Mouse (Mus musculus) testis, adult 2 months (tissue): ENCODE measurements around the gene Slc37a3. TPM values are rescaled to one million over a fixed set of nuclear protein-coding genes. Genes with fewer than 3 reads are reported as not detected.
"Not testable (repeated sequence)": the region's sequence is repeated elsewhere in the genome, so short reads cannot be mapped to it uniquely, and the experiment has no call there.

Source experiments
- H3K27ac ChIP-seq: fragments of 200-500 bp; 2 replicates; pipeline ENCODE4 v1.5.1; 2012; ENCODE audit warnings: low read depth, low read length; ENCODE audit not compliant: control insufficient read depth, insufficient read depth
- H3K27me3 ChIP-seq: fragments of 200-500 bp; 2 replicates; pipeline ENCODE4 v1.6.1; 2012; ENCODE audit warnings: mild to moderate bottlenecking, low read length, moderate library complexity; ENCODE audit not compliant: control insufficient read depth, insufficient read depth
- H3K36me3 ChIP-seq: fragments of 200-500 bp; 2 replicates; pipeline ENCODE4 v1.6.1; 2012; ENCODE audit warnings: mild to moderate bottlenecking, low read length; ENCODE audit not compliant: control insufficient read depth, insufficient read depth
- H3K4me1 ChIP-seq: fragments of 200-500 bp; 2 replicates; pipeline ENCODE4 v1.6.1; 2012; ENCODE audit warnings: low read length; ENCODE audit not compliant: control insufficient read depth, insufficient read depth
- H3K4me3 ChIP-seq: fragments of 200-500 bp; 2 replicates; pipeline ENCODE4 v1.5.1; 2012; ENCODE audit warnings: low read depth, mild to moderate bottlenecking, low read length, moderate library complexity, mixed read lengths; ENCODE audit not compliant: control insufficient read depth
- CTCF ChIP-seq: fragments of 200-500 bp; IDR thresholded peaks from 2 replicates; pipeline ENCODE4 v1.5.1; 2012; ENCODE audit warnings: low read depth, mild to moderate bottlenecking, inconsistent platforms, low read length, moderate library complexity; ENCODE audit not compliant: control insufficient read depth, insufficient read depth, insufficient replicate concordance
- POLR2A ChIP-seq: fragments of 200-500 bp; IDR thresholded peaks from 2 replicates; pipeline ENCODE4 v1.6.1; 2012; ENCODE audit warnings: low read depth, mild to moderate bottlenecking, inconsistent platforms, low read length, moderate library complexity; ENCODE audit not compliant: control insufficient read depth
- polyA plus RNA-seq: library from polyadenylated mRNA; depleted of rRNA; stranded (reverse); fragments of >200 nt; gene quantifications from 2 replicates; pipeline ENCODE4 v1.2.3, GENCODE M21; 2012

Gene Slc37a3
- polyA plus RNA-seq, 1 experiment, result 7.0 TPM

GRCm38 (mm10) chr6:39419386-39419850, 41.9 kb upstream of the Slc37a3 start:
- TF ChIP-seq POLR2A, result no peak
- TF ChIP-seq CTCF, result no peak
- Histone ChIP-seq H3K27ac (peak overlapping the region; percentile 93), H3K36me3 (no peaks in the 10 kb centered on the region), H3K4me3 (peak overlapping the region; percentile 90), H3K4me1 (no peaks in the 10 kb centered on the region), H3K27me3 (no peaks in the 10 kb centered on the region)

- H3K4me1 ChIP-seq, H3K36me3 ChIP-seq, H3K4me3 ChIP-seq, H3K27ac ChIP-seq, H3K27me3 ChIP-seq: not testable (repeated sequence)
These were observed 39.2 kb upstream of the Slc37a3 start for GRCm38 (mm10) chr6:39416654-39417053.

GRCm38 (mm10) chr6:39415762-39416161, 38.3 kb upstream of the Slc37a3 start:
- no peak overlapping the region for H3K27ac ChIP-seq
- no peaks in the 10 kb centered on the region for H3K4me1 ChIP-seq
- no peak for TF ChIP-seq POLR2A
- TF ChIP-seq CTCF, result peak; percentile 43; the same call in 1 of the 2 replicates
- H3K27me3 ChIP-seq, result no peaks in the 10 kb centered on the region
- no peak overlapping the region for H3K4me3 ChIP-seq
- no peaks in the 10 kb centered on the region for H3K36me3 ChIP-seq

- H3K4me1 ChIP-seq, result no peaks in the 10 kb centered on the region
- H3K27me3 ChIP-seq, result no peaks in the 10 kb centered on the region
- no peak for TF ChIP-seq POLR2A
- TF ChIP-seq CTCF, result no peak
- H3K4me3 ChIP-seq, result no peak overlapping the region
- H3K27ac ChIP-seq, result no peak overlapping the region
- H3K36me3 ChIP-seq, result no peaks in the 10 kb centered on the region; the same call in 1 of the 2 replicates
These were observed 36.6 kb upstream of the Slc37a3 start for GRCm38 (mm10) chr6:39414106-39414505.

GRCm38 (mm10) chr6:39406480-39406879, 29.0 kb upstream of the Slc37a3 start:
- peaks cover 3% of the 10 kb centered on the region for H3K36me3 ChIP-seq
- no peaks in the 10 kb centered on the region for H3K27me3 ChIP-seq
- no peaks in the 10 kb centered on the region for H3K4me1 ChIP-seq
- TF ChIP-seq CTCF (no peak), POLR2A (no peak)
- no peak overlapping the region for H3K4me3 ChIP-seq
- no peak overlapping the region for H3K27ac ChIP-seq

GRCm38 (mm10) chr6:39403136-39403535, 25.7 kb upstream of the Slc37a3 start:
- TF ChIP-seq CTCF (no peak), POLR2A (no peak)
- no peak overlapping the region for H3K4me3 ChIP-seq
- H3K27ac ChIP-seq, result no peak overlapping the region
- H3K36me3 ChIP-seq, result peaks cover 3% of the 10 kb centered on the region
- no peaks in the 10 kb centered on the region for H3K27me3 ChIP-seq
- no peaks in the 10 kb centered on the region for H3K4me1 ChIP-seq

GRCm38 (mm10) chr6:39400343-39400742, 22.9 kb upstream of the Slc37a3 start:
- TF ChIP-seq POLR2A, result no peak
- peak; percentile 42; the same call in 1 of the 2 replicates for TF ChIP-seq CTCF
- Histone ChIP-seq H3K27me3 (no peaks in the 10 kb centered on the region), H3K4me1 (peaks cover 3% of the 10 kb centered on the region), H3K27ac (no peak overlapping the region), H3K4me3 (no peak overlapping the region), H3K36me3 (peaks cover 3% of the 10 kb centered on the region)

- Histone ChIP-seq H3K36me3 (peaks cover 1% of the 10 kb centered on the region), H3K27me3 (no peaks in the 10 kb centered on the region), H3K4me1 (peaks cover 3% of the 10 kb centered on the region), H3K27ac (no peak overlapping the region), H3K4me3 (no peak overlapping the region)
- TF ChIP-seq POLR2A, result no peak
These were observed 20.9 kb upstream of the Slc37a3 start for GRCm38 (mm10) chr6:39398342-39398741.
